Comparison of ENCODE assay signal across 11 mouse cellular contexts in the genomic region with DNA sequence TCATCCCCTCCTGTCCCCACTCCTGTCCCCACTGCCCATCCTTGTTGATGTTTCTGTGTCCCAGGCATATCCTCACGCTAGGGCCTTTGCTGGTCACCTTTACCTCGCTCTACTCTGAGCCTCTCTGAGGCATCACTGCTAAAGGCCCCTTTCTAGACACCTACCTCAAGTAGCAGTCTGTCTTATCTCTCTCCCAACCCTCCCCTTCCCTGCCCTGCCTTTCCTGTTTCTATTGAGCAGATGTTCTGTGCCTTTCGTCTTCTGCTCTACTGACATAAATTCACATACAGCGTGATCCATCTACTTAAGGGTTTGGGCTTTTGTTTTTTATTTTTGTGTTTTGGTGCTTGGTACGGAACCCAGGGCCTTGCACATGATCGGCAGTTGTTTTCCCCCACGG. TPM values are rescaled to one million over a fixed set of nuclear protein-coding genes. Genes with fewer than 3 reads are reported as not detected.
A peak's percentile ranks its signal among the peaks of the same experiment; 100 is the strongest.
DNase-seq lines count a peak whose midpoint lies in the region; ATAC-seq and TF ChIP-seq lines count a peak whose summit lies in the region.
"Had no signal": no experiment of that assay in that cellular context is flagged by ENCODE, and none has a peak within 500 bp of the region (broad histone marks: within the 10 kb centered on the region; RNA-seq: fewer than 3 reads in every experiment).

No protein-coding gene starts in this region.

- no peak overlapping the region for H3K4me2 ChIP-seq in embryonic facial prominence, embryonic 12.5 days (replicated peaks)
- H3K4me2 ChIP-seq in hindbrain, embryonic 11.5 days (replicated peaks; ENCODE audit: low read depth, low read length), result no peak overlapping the region

- DNase-seq in layer of hippocampus, adult 2 months (ENCODE audit: low spot score in 2 of 2), result no peak
- DNase-seq in layer of hippocampus, postnatal 36 days, result no peak
- DNase-seq in hindbrain, embryonic 11.5 days (ENCODE audit: low spot score), result no peak
- DNase-seq in gastrocnemius, postnatal 4 days (ENCODE audit: low spot score in 2 of 2), result no peak
- DNase-seq: adrenal gland, postnatal 25 days; right cerebral cortex, postnatal 25 days had no signal

- WGBS in embryonic facial prominence, embryonic 12.5 days, result 75% methylated on average over 7 of the region's 7 CpGs
- WGBS in hindbrain, embryonic 11.5 days, result 81% methylated on average over 7 of the region's 7 CpGs
- WGBS in olfactory bulb, adult 2 months, result 72% methylated on average over 7 of the region's 7 CpGs

- no peak for TF ChIP-seq POLR2A in olfactory bulb, adult 2 months (IDR thresholded peaks at IDR 0.05; ENCODE audit: insufficient read depth, low read depth, low read length)

- no peaks in the 10 kb centered on the region for H3K9me3 ChIP-seq in embryonic facial prominence, embryonic 12.5 days
- no peaks in the 10 kb centered on the region for H3K9me3 ChIP-seq in hindbrain, embryonic 11.5 days (ENCODE audit: control insufficient read depth, low read length)

- peaks cover 33% of the 10 kb centered on the region for H3K36me3 ChIP-seq in embryonic facial prominence, embryonic 12.5 days
- H3K36me3 ChIP-seq in hindbrain, embryonic 11.5 days (ENCODE audit: control insufficient read depth, insufficient read depth, low read length), result no peaks in the 10 kb centered on the region

- no peaks in the 10 kb centered on the region for H3K27me3 ChIP-seq in embryonic facial prominence, embryonic 12.5 days
- H3K27me3 ChIP-seq in hindbrain, embryonic 11.5 days (ENCODE audit: control insufficient read depth, insufficient read depth, low read length), result no peaks in the 10 kb centered on the region

- no peak for TF ChIP-seq CTCF in layer of hippocampus, adult 2 months (conservative IDR thresholded peaks at IDR 0.05)
- no peak for TF ChIP-seq CTCF in olfactory bulb, adult 2 months (IDR thresholded peaks at IDR 0.05; ENCODE audit: insufficient read depth, low read depth, low read length)

- ATAC-seq in embryonic facial prominence, embryonic 12.5 days (ENCODE audit: insufficient number of reproducible peaks, insufficient read depth, low FRiP score, low TSS enrichment), result no peak
- ATAC-seq in hindbrain, embryonic 11.5 days (ENCODE audit: low FRiP score), result no peak
- no peak for ATAC-seq in megakaryocyte progenitor cell, adult 5-6 weeks (replicated peaks; ENCODE audit: poor library complexity)
- ATAC-seq: inflammation-experienced regulatory T-cells, adult 6 months had no signal

- peaks cover 28% of the 10 kb centered on the region for H3K4me1 ChIP-seq in embryonic facial prominence, embryonic 12.5 days
- peaks cover 21% of the 10 kb centered on the region for H3K4me1 ChIP-seq in hindbrain, embryonic 11.5 days (replicated peaks; ENCODE audit: control insufficient read depth, insufficient read depth, low read length)
- peaks cover 24% of the 10 kb centered on the region for H3K4me1 ChIP-seq in olfactory bulb, adult 2 months (ENCODE audit: control insufficient read depth, insufficient read depth, low read length)

- peak overlapping the region; percentile 24; the same call in 1 of the 2 replicates for H3K9ac ChIP-seq in embryonic facial prominence, embryonic 12.5 days
- no peak overlapping the region for H3K9ac ChIP-seq in hindbrain, embryonic 11.5 days (ENCODE audit: low read depth, low read length)
- H3K9ac ChIP-seq: liver, embryonic 14.5 days had no signal

- no peak overlapping the region for H3K4me3 ChIP-seq in layer of hippocampus, adult 2 months
- H3K4me3 ChIP-seq in embryonic facial prominence, embryonic 12.5 days, result no peak overlapping the region
- no peak overlapping the region for H3K4me3 ChIP-seq in hindbrain, embryonic 11.5 days (ENCODE audit: low read depth, low read length)
- no peak overlapping the region for H3K4me3 ChIP-seq in olfactory bulb, adult 2 months (ENCODE audit: insufficient read depth, low read depth, low read length)

- peak overlapping the region; percentile 63 for H3K27ac ChIP-seq in layer of hippocampus, adult 2 months
- H3K27ac ChIP-seq in embryonic facial prominence, embryonic 12.5 days, result peak overlapping the region; percentile 50; the same call in 1 of the 2 replicates
- H3K27ac ChIP-seq in hindbrain, embryonic 11.5 days (ENCODE audit: low read depth, low read length), result peak overlapping the region; percentile 30; the same call in 1 of the 2 replicates
- H3K27ac ChIP-seq in olfactory bulb, adult 2 months (ENCODE audit: insufficient read depth, low read depth, low read length), result 0 out of 2 replicates have a peak overlapping the region, but pooled peaks have one; percentile 3
- H3K27ac ChIP-seq: liver, embryonic 14.5 days had no signal

RNA-seq across cellular contexts. Expression of a gene that starts 14.6 kb away (rescaled TPM):
- 10 to 100 TPM; 77.6 to 84.0 TPM for total RNA-seq in layer of hippocampus, adult 2 months (2021)
- total RNA-seq in layer of hippocampus, postnatal 36 days (2021), result 10 to 100 TPM; 69.1 to 81.8 TPM
- polyA plus RNA-seq in embryonic facial prominence, embryonic 12.5 days (2016; fragmentation: Nextera tagmentation; extraction: Ambion mirVana), result 110 and 113 TPM in 2 replicates
- polyA plus RNA-seq in hindbrain, embryonic 11.5 days (2014; fragmentation: Nextera tagmentation; extraction: Ambion mirVana), result 115 and 125 TPM in 2 replicates
- polyA plus RNA-seq in olfactory bulb, adult 2 months (2012; ENCODE audit: insufficient read depth, insufficient read length, low replicate concordance, missing spikeins), result not detected in 2 replicates
- 76.6 and 87.2 TPM in 2 replicates for total RNA-seq in megakaryocyte progenitor cell, adult 5-6 weeks (2015)
- 26.5 and 32.3 TPM in 2 replicates for total RNA-seq in megakaryocyte progenitor cell, adult 5-6 weeks (2017)
- 10 to 100 TPM; 36.4 to 41.9 TPM for total RNA-seq in gastrocnemius, postnatal 4 days (2021)

RNA-seq across cellular contexts. Expression of a gene that starts 18.6 kb away (rescaled TPM):
- total RNA-seq in layer of hippocampus, adult 2 months (2021), result 1 to 10 TPM; 4.4 to 5.0 TPM
- total RNA-seq in layer of hippocampus, postnatal 36 days (2021), result 1 to 10 TPM; 2.9 to 3.8 TPM
- polyA plus RNA-seq in embryonic facial prominence, embryonic 12.5 days (2016; fragmentation: Nextera tagmentation; extraction: Ambion mirVana), result 2.9 and 3.4 TPM in 2 replicates
- 2.1 and 2.6 TPM in 2 replicates for polyA plus RNA-seq in hindbrain, embryonic 11.5 days (2014; fragmentation: Nextera tagmentation; extraction: Ambion mirVana)
- polyA plus RNA-seq in olfactory bulb, adult 2 months (2012; ENCODE audit: insufficient read depth, insufficient read length, low replicate concordance, missing spikeins), result not detected in 2 replicates
- not detected in 2 replicates for total RNA-seq in megakaryocyte progenitor cell, adult 5-6 weeks (2015)
- not detected in 2 replicates for total RNA-seq in megakaryocyte progenitor cell, adult 5-6 weeks (2017)
- total RNA-seq in gastrocnemius, postnatal 4 days (2021), result not detected
- total RNA-seq: adrenal gland, postnatal 25 days had no signal
- polyA plus RNA-seq: inflammation-experienced regulatory T-cells, adult 6 months had no signal

RNA-seq across cellular contexts. Expression of a gene that starts 19.5 kb away (rescaled TPM):
- under 1 TPM in 1 of 2 experiments, not detected in 1; 0.71 TPM for total RNA-seq in layer of hippocampus, adult 2 months (2021)
- 1 to 10 TPM in 1 of 2 experiments, under 1 TPM in 1; 0.37 to 1.0 TPM for total RNA-seq in layer of hippocampus, postnatal 36 days (2021)
- polyA plus RNA-seq in embryonic facial prominence, embryonic 12.5 days (2016; fragmentation: Nextera tagmentation; extraction: Ambion mirVana), result 0.29 TPM in 1 of 2 replicates, not detected in the other
- polyA plus RNA-seq in hindbrain, embryonic 11.5 days (2014; fragmentation: Nextera tagmentation; extraction: Ambion mirVana), result 0.37 and 0.42 TPM in 2 replicates
- polyA plus RNA-seq in olfactory bulb, adult 2 months (2012; ENCODE audit: insufficient read depth, insufficient read length, low replicate concordance, missing spikeins), result not detected in 2 replicates
- not detected in 2 replicates for total RNA-seq in megakaryocyte progenitor cell, adult 5-6 weeks (2015)
- total RNA-seq in megakaryocyte progenitor cell, adult 5-6 weeks (2017), result not detected in 2 replicates
- not detected for total RNA-seq in gastrocnemius, postnatal 4 days (2021)
- total RNA-seq: adrenal gland, postnatal 25 days had no signal

RNA-seq across cellular contexts. Expression of a gene that starts 20.9 kb away (rescaled TPM):
- 10 to 100 TPM; 77.1 TPM for total RNA-seq in layer of hippocampus, adult 2 months (2021)
- total RNA-seq in layer of hippocampus, postnatal 36 days (2021), result 10 to 100 TPM; 69.4 to 69.8 TPM
- polyA plus RNA-seq in embryonic facial prominence, embryonic 12.5 days (2016; fragmentation: Nextera tagmentation; extraction: Ambion mirVana), result 14.2 and 17.0 TPM in 2 replicates
- polyA plus RNA-seq in hindbrain, embryonic 11.5 days (2014; fragmentation: Nextera tagmentation; extraction: Ambion mirVana), result 9.0 and 9.2 TPM in 2 replicates
- not detected in 2 replicates for polyA plus RNA-seq in olfactory bulb, adult 2 months (2012; ENCODE audit: insufficient read depth, insufficient read length, low replicate concordance, missing spikeins)
- 1.9 and 2.9 TPM in 2 replicates for total RNA-seq in megakaryocyte progenitor cell, adult 5-6 weeks (2015)
- 1.9 and 2.2 TPM in 2 replicates for total RNA-seq in megakaryocyte progenitor cell, adult 5-6 weeks (2017)
- 1 to 10 TPM; 7.5 to 8.2 TPM for total RNA-seq in gastrocnemius, postnatal 4 days (2021)

RNA-seq across cellular contexts. Expression of a gene that starts 30.9 kb away (rescaled TPM):
- total RNA-seq in layer of hippocampus, adult 2 months (2021), result 10 to 100 TPM; 36.4 to 40.0 TPM
- total RNA-seq in layer of hippocampus, postnatal 36 days (2021), result 10 to 100 TPM; 35.6 to 41.2 TPM
- 32.7 and 36.5 TPM in 2 replicates for polyA plus RNA-seq in embryonic facial prominence, embryonic 12.5 days (2016; fragmentation: Nextera tagmentation; extraction: Ambion mirVana)
- polyA plus RNA-seq in hindbrain, embryonic 11.5 days (2014; fragmentation: Nextera tagmentation; extraction: Ambion mirVana), result 12.9 and 13.4 TPM in 2 replicates
- not detected in 2 replicates for polyA plus RNA-seq in olfactory bulb, adult 2 months (2012; ENCODE audit: insufficient read depth, insufficient read length, low replicate concordance, missing spikeins)
- total RNA-seq in megakaryocyte progenitor cell, adult 5-6 weeks (2015), result 26.2 and 33.1 TPM in 2 replicates
- 38.7 and 40.4 TPM in 2 replicates for total RNA-seq in megakaryocyte progenitor cell, adult 5-6 weeks (2017)
- 10 to 100 TPM; 48.8 to 55.1 TPM for total RNA-seq in gastrocnemius, postnatal 4 days (2021)

Comparison
In these comparisons a context has a peak if more than half of its experiments do, and no peak if none do; other contexts are left out.
1. H3K27ac ChIP-seq: peak in every context shown above with its lines; median percentile 63 in layer of hippocampus, adult 2 months; 50 in embryonic facial prominence, embryonic 12.5 days; 30 in hindbrain, embryonic 11.5 days; 3 in olfactory bulb, adult 2 months.